Mouse (Mus musculus): ENCODE measurements at regions not wholly inside any gene's neighbourhood (a gene's known extent, or its start where the extent isn't known, plus 50 kb on each side); places are given as distances from the start of the nearest gene placed in this dataset.
A peak's percentile ranks its signal among the peaks of the same experiment; 100 is the strongest.

DNA sequence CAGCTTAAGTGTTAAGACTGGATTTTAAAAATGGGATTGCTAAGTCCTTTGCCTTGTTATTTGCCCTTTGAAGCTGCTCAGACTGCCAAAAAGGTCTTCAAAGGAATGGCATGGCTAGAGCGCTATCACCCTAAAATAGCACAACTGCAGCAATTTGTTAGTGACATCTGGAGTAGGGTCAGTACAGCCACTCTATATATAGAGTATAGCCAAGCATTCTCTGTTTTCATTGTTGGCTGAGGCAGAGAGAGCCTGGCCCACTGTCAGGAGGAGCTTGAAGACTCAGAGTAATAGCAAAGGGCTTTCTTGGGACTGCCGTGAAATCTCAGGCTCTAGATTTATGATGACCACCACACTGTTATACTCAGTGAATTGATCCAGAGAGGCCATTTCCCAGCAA is 90.6 kb upstream of the Usp47 start:
- H3K36me3 ChIP-seq (ENCODE audit: control insufficient read depth, insufficient read depth, low read length): no peaks in the 10 kb centered on the region
- 100% methylated on average over 2 of the region's 2 CpGs for WGBS
- no peaks in the 10 kb centered on the region for H3K4me1 ChIP-seq (ENCODE audit: control insufficient read depth, insufficient read depth, low read length)
- H3K4me2 ChIP-seq (ENCODE audit: low read length): no peak overlapping the region
- no peaks in the 10 kb centered on the region for H3K27me3 ChIP-seq (ENCODE audit: control insufficient read depth, insufficient read depth, low read length)
- DNase-seq (no peak), ATAC-seq (ENCODE audit: low FRiP score, low TSS enrichment) (no peak)
- H3K9ac ChIP-seq (replicated peaks; ENCODE audit: low read length): no peak overlapping the region
- no peak overlapping the region for H3K4me3 ChIP-seq (replicated peaks; ENCODE audit: low read depth, low read length)
- no peak overlapping the region for H3K27ac ChIP-seq (replicated peaks; ENCODE audit: low read depth, low read length)
- H3K9me3 ChIP-seq (ENCODE audit: control insufficient read depth, low read length): no peaks in the 10 kb centered on the region

DNA sequence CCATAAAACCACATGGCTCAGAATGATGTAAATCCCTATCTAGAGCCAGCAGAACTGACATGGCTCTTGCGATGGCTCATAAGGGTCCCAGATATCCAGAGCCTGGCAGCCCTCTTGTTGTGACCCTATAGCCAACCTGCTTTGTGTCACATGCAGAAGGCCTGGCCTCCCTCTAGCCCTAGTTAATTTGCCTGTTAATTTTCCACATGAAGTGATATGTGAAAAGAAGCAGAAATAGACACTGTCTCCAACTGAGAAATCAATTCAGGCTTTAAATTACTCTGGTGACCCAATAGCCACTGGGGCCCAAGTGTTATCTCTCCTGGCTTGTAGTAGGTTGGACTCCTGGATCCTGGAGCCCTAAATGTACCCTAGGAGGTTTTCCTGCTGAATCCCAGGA is 103.3 kb upstream of the Usp47 start:
- Histone ChIP-seq H3K4me2 (ENCODE audit: low read length) (no peak overlapping the region), H3K27ac (replicated peaks; ENCODE audit: low read depth, low read length) (no peak overlapping the region), H3K4me1 (ENCODE audit: control insufficient read depth, insufficient read depth, low read length) (no peaks in the 10 kb centered on the region), H3K27me3 (ENCODE audit: control insufficient read depth, insufficient read depth, low read length) (no peaks in the 10 kb centered on the region), H3K4me3 (replicated peaks; ENCODE audit: low read depth, low read length) (no peak overlapping the region), H3K9me3 (ENCODE audit: control insufficient read depth, low read length) (no peaks in the 10 kb centered on the region), H3K36me3 (ENCODE audit: control insufficient read depth, insufficient read depth, low read length) (no peaks in the 10 kb centered on the region), H3K9ac (replicated peaks; ENCODE audit: low read length) (no peak overlapping the region)
- WGBS: 85% methylated on average over 1 of the region's 1 CpGs
- ATAC-seq (ENCODE audit: low FRiP score, low TSS enrichment) (no peak), DNase-seq (no peak)

DNA sequence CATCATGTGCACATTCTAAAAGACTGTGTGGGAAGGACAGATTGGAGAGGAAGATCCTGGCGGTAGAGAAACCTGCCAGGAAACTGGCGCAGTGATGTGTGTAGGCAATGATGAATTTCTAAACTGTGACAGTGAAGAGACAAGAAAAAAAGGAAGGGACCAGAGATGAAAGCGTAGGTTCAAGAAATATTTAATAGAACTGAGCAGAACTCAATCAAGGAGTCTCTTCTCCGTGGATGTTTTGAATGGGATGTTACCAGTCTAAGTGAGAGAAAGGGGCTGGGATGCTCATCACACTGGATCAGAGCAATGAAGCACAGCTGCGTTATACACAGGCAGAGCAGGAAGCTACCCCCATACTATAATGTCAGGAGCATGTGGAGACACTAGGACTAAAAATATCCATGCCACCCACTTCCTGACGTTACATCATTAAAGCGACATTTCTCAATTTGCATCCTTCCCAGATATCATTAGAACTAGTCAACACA is 119.5 kb upstream of the Usp47 start:
- Histone ChIP-seq H3K27ac (replicated peaks; ENCODE audit: low read depth, low read length) (no peak overlapping the region), H3K9me3 (ENCODE audit: control insufficient read depth, low read length) (no peaks in the 10 kb centered on the region), H3K9ac (replicated peaks; ENCODE audit: low read length) (no peak overlapping the region), H3K4me1 (ENCODE audit: control insufficient read depth, insufficient read depth, low read length) (no peaks in the 10 kb centered on the region), H3K4me3 (replicated peaks; ENCODE audit: low read depth, low read length) (no peak overlapping the region), H3K36me3 (ENCODE audit: control insufficient read depth, insufficient read depth, low read length) (no peaks in the 10 kb centered on the region), H3K4me2 (ENCODE audit: low read length) (no peak overlapping the region), H3K27me3 (ENCODE audit: control insufficient read depth, insufficient read depth, low read length) (no peaks in the 10 kb centered on the region)
- ATAC-seq (ENCODE audit: low FRiP score, low TSS enrichment): no peak
- no peak for DNase-seq
- 91% methylated on average over 7 of the region's 7 CpGs for WGBS

DNA sequence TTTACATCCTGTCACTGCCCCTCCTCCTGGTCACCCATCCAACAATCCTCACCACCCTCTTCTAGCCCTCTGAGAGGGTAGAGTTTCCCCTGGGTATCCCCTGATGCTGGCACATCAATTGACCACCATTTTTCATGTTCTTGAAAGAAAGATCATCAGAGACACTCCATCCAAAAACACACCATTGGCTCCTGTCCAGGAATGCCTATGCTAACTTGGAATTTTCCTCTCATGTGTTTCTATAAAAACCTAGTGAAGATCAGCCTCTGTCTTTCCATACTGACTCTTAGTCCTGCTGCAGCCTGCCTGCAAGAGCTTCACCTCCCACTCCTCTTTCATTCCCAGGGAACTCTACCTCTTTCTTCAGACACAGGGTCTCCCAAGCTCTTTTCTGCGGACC is 117.2 kb upstream of the Galnt18 start:
- H3K9me3 ChIP-seq (ENCODE audit: control insufficient read depth, low read length): no peaks in the 10 kb centered on the region
- no peak overlapping the region for H3K27ac ChIP-seq (replicated peaks; ENCODE audit: low read depth, low read length)
- ATAC-seq (ENCODE audit: low FRiP score, low TSS enrichment) (no peak), DNase-seq (no peak)
- no peak overlapping the region for H3K4me2 ChIP-seq (ENCODE audit: low read length)
- H3K4me3 ChIP-seq (replicated peaks; ENCODE audit: low read depth, low read length): no peak overlapping the region
- no peaks in the 10 kb centered on the region for H3K4me1 ChIP-seq (ENCODE audit: control insufficient read depth, insufficient read depth, low read length)
- H3K36me3 ChIP-seq (ENCODE audit: control insufficient read depth, insufficient read depth, low read length): no peaks in the 10 kb centered on the region
- H3K9ac ChIP-seq (replicated peaks; ENCODE audit: low read length): no peak overlapping the region
- WGBS: 85% methylated on average over 1 of the region's 1 CpGs
- no peaks in the 10 kb centered on the region for H3K27me3 ChIP-seq (ENCODE audit: control insufficient read depth, insufficient read depth, low read length)

DNA sequence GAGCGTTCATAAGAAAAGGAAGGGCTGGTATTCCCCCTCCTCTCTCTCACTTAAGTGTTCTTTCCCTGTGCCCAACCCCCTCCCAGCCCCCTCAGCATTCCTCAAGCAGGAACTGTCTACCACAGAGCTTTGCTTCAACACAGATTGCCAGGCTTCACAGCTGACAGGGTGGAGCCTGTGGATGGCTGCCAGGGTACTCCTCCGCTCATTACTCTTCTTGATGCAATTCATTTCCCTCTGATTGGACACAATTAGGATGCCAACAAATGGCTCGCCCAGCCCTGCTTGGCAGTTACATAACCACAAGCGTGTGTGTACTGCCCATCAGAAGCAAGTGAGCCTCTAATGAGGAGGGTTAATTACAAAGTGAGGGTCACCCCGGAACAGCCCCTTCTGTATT is 116.5 kb upstream of the Galnt18 start:
- ATAC-seq (ENCODE audit: low FRiP score, low TSS enrichment) (no peak), DNase-seq (peak; percentile 51)
- Histone ChIP-seq H3K4me2 (ENCODE audit: low read length) (no peak overlapping the region), H3K4me1 (ENCODE audit: control insufficient read depth, insufficient read depth, low read length) (no peaks in the 10 kb centered on the region), H3K4me3 (replicated peaks; ENCODE audit: low read depth, low read length) (no peak overlapping the region), H3K9ac (replicated peaks; ENCODE audit: low read length) (no peak overlapping the region), H3K27ac (replicated peaks; ENCODE audit: low read depth, low read length) (no peak overlapping the region), H3K9me3 (ENCODE audit: control insufficient read depth, low read length) (no peaks in the 10 kb centered on the region), H3K27me3 (ENCODE audit: control insufficient read depth, insufficient read depth, low read length) (no peaks in the 10 kb centered on the region), H3K36me3 (ENCODE audit: control insufficient read depth, insufficient read depth, low read length) (no peaks in the 10 kb centered on the region)
- 79% methylated on average over 5 of the region's 5 CpGs for WGBS

DNA sequence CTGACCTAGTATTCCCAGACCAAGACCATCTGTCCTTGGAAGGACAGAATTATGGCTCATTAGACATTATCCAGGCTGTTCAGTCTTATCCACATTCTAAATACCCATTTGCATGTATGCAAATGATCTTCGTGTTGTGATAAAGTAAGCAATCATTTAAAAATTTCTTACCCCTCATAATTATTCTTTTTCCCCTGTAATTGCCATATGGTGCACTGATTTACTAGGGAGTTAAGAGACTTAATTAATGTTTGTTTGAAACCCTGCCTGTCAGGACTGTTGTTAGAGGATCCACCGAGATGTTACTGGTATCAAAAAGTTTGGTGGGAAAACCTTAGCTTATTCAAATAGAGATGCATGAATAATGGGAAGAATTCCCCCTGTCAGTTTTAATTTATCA is 103.2 kb upstream of the Galnt18 start:
- H3K9ac ChIP-seq (replicated peaks; ENCODE audit: low read length): no peak overlapping the region
- ATAC-seq (ENCODE audit: low FRiP score, low TSS enrichment): no peak
- H3K9me3 ChIP-seq (ENCODE audit: control insufficient read depth, low read length): no peaks in the 10 kb centered on the region
- H3K4me2 ChIP-seq (ENCODE audit: low read length): no peak overlapping the region
- H3K27me3 ChIP-seq (ENCODE audit: control insufficient read depth, insufficient read depth, low read length): no peaks in the 10 kb centered on the region
- no peaks in the 10 kb centered on the region for H3K4me1 ChIP-seq (ENCODE audit: control insufficient read depth, insufficient read depth, low read length)
- no peaks in the 10 kb centered on the region for H3K36me3 ChIP-seq (ENCODE audit: control insufficient read depth, insufficient read depth, low read length)
- no peak overlapping the region for H3K4me3 ChIP-seq (replicated peaks; ENCODE audit: low read depth, low read length)
- WGBS: 71% methylated on average over 2 of the region's 2 CpGs
- no peak overlapping the region for H3K27ac ChIP-seq (replicated peaks; ENCODE audit: low read depth, low read length)
- DNase-seq: no peak

DNA sequence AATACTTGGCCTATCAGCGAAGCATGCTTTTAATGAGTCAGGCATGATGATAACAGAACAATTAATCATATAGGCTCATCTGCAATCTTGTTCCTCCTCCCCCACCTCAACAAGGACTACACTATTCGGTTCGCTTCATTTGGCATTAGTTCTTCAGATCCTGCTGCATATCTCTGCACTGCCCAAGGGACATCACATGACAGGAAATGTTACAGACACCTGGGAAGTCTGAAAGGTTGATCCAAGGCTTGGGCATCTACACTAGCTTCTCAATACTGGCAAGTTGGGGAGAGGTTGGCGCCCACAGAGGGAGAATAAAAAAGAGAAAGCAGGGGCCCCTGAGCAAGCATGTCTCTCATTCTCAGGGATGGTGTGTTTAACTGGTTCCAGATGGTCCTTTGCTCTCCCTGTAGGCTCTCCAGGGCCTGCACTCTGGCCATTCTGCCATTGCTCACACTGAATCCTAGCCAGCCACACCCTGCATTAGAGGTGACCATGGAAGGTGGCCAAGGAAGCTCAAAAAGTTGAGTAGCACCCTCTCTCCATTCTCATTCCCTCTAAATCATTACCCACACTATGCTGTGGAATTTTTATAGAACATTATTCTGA is 100.4 kb upstream of the Galnt18 start:
- DNase-seq (no peak), ATAC-seq (ENCODE audit: low FRiP score, low TSS enrichment) (no peak)
- Histone ChIP-seq H3K4me2 (ENCODE audit: low read length) (no peak overlapping the region), H3K36me3 (ENCODE audit: control insufficient read depth, insufficient read depth, low read length) (no peaks in the 10 kb centered on the region), H3K9me3 (ENCODE audit: control insufficient read depth, low read length) (no peaks in the 10 kb centered on the region), H3K4me1 (ENCODE audit: control insufficient read depth, insufficient read depth, low read length) (no peaks in the 10 kb centered on the region), H3K27ac (replicated peaks; ENCODE audit: low read depth, low read length) (no peak overlapping the region), H3K27me3 (ENCODE audit: control insufficient read depth, insufficient read depth, low read length) (no peaks in the 10 kb centered on the region), H3K4me3 (replicated peaks; ENCODE audit: low read depth, low read length) (no peak overlapping the region), H3K9ac (replicated peaks; ENCODE audit: low read length) (no peak overlapping the region)
- 90% methylated on average over 4 of the region's 4 CpGs for WGBS

DNA sequence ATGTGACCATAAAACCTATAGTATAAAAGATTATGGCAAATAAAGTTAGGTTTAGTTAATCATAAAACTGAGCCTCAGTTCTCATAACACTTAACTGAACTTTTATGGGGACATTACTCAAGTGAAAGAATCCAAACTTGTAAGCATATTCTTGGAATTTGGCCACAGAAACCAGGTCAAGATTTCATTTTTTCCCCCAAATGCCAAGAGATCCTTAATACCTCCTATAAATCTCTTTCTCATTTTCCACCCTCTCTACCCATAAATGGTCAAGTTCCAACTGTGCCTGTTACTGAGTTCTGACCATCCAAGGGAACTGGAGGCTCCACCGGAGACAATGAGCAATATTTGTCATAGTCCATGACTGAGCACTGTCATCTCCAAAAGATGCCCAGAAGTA is 97.8 kb upstream of the Galnt18 start:
- Histone ChIP-seq H3K36me3 (ENCODE audit: control insufficient read depth, insufficient read depth, low read length) (no peaks in the 10 kb centered on the region), H3K9ac (replicated peaks; ENCODE audit: low read length) (no peak overlapping the region), H3K4me2 (ENCODE audit: low read length) (no peak overlapping the region), H3K27ac (replicated peaks; ENCODE audit: low read depth, low read length) (no peak overlapping the region), H3K4me3 (replicated peaks; ENCODE audit: low read depth, low read length) (no peak overlapping the region), H3K4me1 (ENCODE audit: control insufficient read depth, insufficient read depth, low read length) (no peaks in the 10 kb centered on the region), H3K27me3 (ENCODE audit: control insufficient read depth, insufficient read depth, low read length) (no peaks in the 10 kb centered on the region), H3K9me3 (ENCODE audit: control insufficient read depth, low read length) (no peaks in the 10 kb centered on the region)
- ATAC-seq (ENCODE audit: low FRiP score, low TSS enrichment): no peak
- WGBS: 100% methylated on average over 1 of the region's 1 CpGs
- DNase-seq: no peak

DNA sequence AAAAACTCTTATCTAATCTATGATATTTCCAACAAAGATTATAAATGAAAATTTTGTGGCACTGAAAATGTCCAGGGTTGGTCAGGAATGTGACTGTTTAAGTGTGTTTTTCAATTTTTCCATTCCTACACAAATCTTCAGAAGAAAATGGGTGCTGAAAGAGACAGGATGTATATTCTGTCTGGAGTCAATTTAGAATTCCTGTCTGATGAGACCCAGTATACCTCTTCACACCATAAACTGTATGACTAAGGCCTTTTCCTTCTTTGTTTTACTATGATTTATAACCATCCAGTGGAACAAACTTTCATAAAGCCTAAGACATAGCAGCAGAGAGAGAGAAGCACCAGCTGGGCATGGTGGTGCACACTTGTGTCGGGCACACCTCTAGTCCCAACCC is 96.2 kb upstream of the Galnt18 start:
- no peak overlapping the region for H3K27ac ChIP-seq (replicated peaks; ENCODE audit: low read depth, low read length)
- no peaks in the 10 kb centered on the region for H3K36me3 ChIP-seq (ENCODE audit: control insufficient read depth, insufficient read depth, low read length)
- no peak for ATAC-seq (ENCODE audit: low FRiP score, low TSS enrichment)
- no peaks in the 10 kb centered on the region for H3K27me3 ChIP-seq (ENCODE audit: control insufficient read depth, insufficient read depth, low read length)
- DNase-seq: no peak
- H3K9me3 ChIP-seq (ENCODE audit: control insufficient read depth, low read length): no peaks in the 10 kb centered on the region
- H3K9ac ChIP-seq (replicated peaks; ENCODE audit: low read length): no peak overlapping the region
- no peak overlapping the region for H3K4me2 ChIP-seq (ENCODE audit: low read length)
- no peaks in the 10 kb centered on the region for H3K4me1 ChIP-seq (ENCODE audit: control insufficient read depth, insufficient read depth, low read length)
- 93% methylated on average over 1 of the region's 1 CpGs for WGBS
- no peak overlapping the region for H3K4me3 ChIP-seq (replicated peaks; ENCODE audit: low read depth, low read length)

Data from midbrain, embryonic 14.5 days (tissue).